Mouse (Mus musculus) intestine, embryonic 15.5 days (tissue): ENCODE results near the gene Gm45717. TPM values are rescaled to one million over a fixed set of nuclear protein-coding genes. Genes with fewer than 3 reads are reported as not detected.

Experiments
- ATAC-seq: fragments of 200-750 bp; cut with Nextera tagmentation; 2 replicates; pipeline ENCODE4 v1.8.0; 2017; ENCODE audit warnings: moderate TSS enrichment, moderate library complexity
- H3K27ac ChIP-seq: fragments of 300-500 bp; sonication (generic); 2 replicates; pipeline ENCODE4 v1.5.1; 2015; ENCODE audit warnings: mild to moderate bottlenecking, inconsistent platforms
- H3K27me3 ChIP-seq: fragments of 300-500 bp; sonication (generic); replicated peaks from 2 replicates; pipeline ENCODE4 v1.6.1; 2015; ENCODE audit warnings: inconsistent platforms
- H3K36me3 ChIP-seq: fragments of 300-500 bp; sonication (generic); 2 replicates; pipeline ENCODE4 v1.6.1; 2015; ENCODE audit warnings: inconsistent platforms
- H3K4me1 ChIP-seq: fragments of 300-500 bp; sonication (generic); replicated peaks from 2 replicates; pipeline ENCODE4 v1.6.1; 2015; ENCODE audit warnings: inconsistent platforms
- H3K4me2 ChIP-seq: fragments of 300-500 bp; sonication (generic); replicated peaks from 2 replicates; pipeline ENCODE4 v1.6.1; 2015; ENCODE audit warnings: mild to moderate bottlenecking, inconsistent platforms
- H3K4me3 ChIP-seq: fragments of 300-500 bp; sonication (generic); replicated peaks from 2 replicates; pipeline ENCODE4 v1.5.1; 2015; ENCODE audit warnings: inconsistent platforms
- H3K9ac ChIP-seq: fragments of 300-500 bp; sonication (generic); 2 replicates; pipeline ENCODE4 v1.6.1; 2015; ENCODE audit warnings: inconsistent platforms
- H3K9me3 ChIP-seq: fragments of 300-500 bp; sonication (generic); 2 replicates; pipeline ENCODE4 v1.6.1; 2016; ENCODE audit warnings: inconsistent platforms
- WGBS: fragments of 180-500 bp; shearing (Covaris S2); methylation state at CpG from one replicate; pipeline ENCODE4 v1.1.7; 2015; 5-methylcytosine and 5-hydroxymethylcytosine counted together
- polyA plus RNA-seq: library from polyadenylated mRNA; unstranded; fragments of >200 nt; fragmentation: Nextera tagmentation; extraction: Ambion mirVana; gene quantifications from 2 replicates; pipeline ENCODE4 v1.2.1, GENCODE M21; 2015

Gene Gm45717
- polyA plus RNA-seq, 1 experiment from 2014 or later, result 0.69 TPM

GRCm38 (mm10) chr7:140938896-140939295 is 16.8 kb downstream of the Gm45717 start:
- WGBS, result 43% methylated on average over 2 of the region's 2 CpGs
- Histone ChIP-seq H3K27me3 (no peaks in the 10 kb centered on the region), H3K4me3 (no peak overlapping the region), H3K27ac (peak overlapping the region; percentile 42; the same call in 1 of the 2 replicates), H3K4me2 (no peak overlapping the region), H3K9ac (no peak overlapping the region), H3K36me3 (no peaks in the 10 kb centered on the region), H3K9me3 (no peaks in the 10 kb centered on the region), H3K4me1 (peaks cover 33% of the 10 kb centered on the region)
- ATAC-seq, result no peak

- no peak overlapping the region for H3K9ac ChIP-seq
Observed at GRCm38 (mm10) chr7:140938436-140938835, 17.3 kb downstream of the Gm45717 start.

GRCm38 (mm10) chr7:140927181-140927580 is 28.6 kb downstream of the Gm45717 start:
- no peak overlapping the region for H3K27ac ChIP-seq
- no peaks in the 10 kb centered on the region; the same call in 1 of the 2 replicates for H3K9me3 ChIP-seq
- H3K36me3 ChIP-seq, result peaks cover 13% of the 10 kb centered on the region
- no peak for ATAC-seq
- 86% methylated on average over 6 of the region's 6 CpGs for WGBS
- H3K27me3 ChIP-seq, result peaks cover 23% of the 10 kb centered on the region
- H3K4me3 ChIP-seq, result no peak overlapping the region
- no peak overlapping the region for H3K9ac ChIP-seq
- H3K4me1 ChIP-seq, result peaks cover 11% of the 10 kb centered on the region
- H3K4me2 ChIP-seq, result no peak overlapping the region

More at GRCm38 (mm10) chr7:140938436-140938835, 17.3 kb downstream of the Gm45717 start:
- Histone ChIP-seq H3K36me3 (no peaks in the 10 kb centered on the region), H3K4me3 (no peak overlapping the region), H3K9me3 (no peaks in the 10 kb centered on the region), H3K4me1 (peaks cover 30% of the 10 kb centered on the region), H3K27me3 (no peaks in the 10 kb centered on the region), H3K4me2 (no peak overlapping the region), H3K27ac (no peak overlapping the region)
- WGBS, result 46% methylated on average over 3 of the region's 3 CpGs
- no peak for ATAC-seq

DNA sequence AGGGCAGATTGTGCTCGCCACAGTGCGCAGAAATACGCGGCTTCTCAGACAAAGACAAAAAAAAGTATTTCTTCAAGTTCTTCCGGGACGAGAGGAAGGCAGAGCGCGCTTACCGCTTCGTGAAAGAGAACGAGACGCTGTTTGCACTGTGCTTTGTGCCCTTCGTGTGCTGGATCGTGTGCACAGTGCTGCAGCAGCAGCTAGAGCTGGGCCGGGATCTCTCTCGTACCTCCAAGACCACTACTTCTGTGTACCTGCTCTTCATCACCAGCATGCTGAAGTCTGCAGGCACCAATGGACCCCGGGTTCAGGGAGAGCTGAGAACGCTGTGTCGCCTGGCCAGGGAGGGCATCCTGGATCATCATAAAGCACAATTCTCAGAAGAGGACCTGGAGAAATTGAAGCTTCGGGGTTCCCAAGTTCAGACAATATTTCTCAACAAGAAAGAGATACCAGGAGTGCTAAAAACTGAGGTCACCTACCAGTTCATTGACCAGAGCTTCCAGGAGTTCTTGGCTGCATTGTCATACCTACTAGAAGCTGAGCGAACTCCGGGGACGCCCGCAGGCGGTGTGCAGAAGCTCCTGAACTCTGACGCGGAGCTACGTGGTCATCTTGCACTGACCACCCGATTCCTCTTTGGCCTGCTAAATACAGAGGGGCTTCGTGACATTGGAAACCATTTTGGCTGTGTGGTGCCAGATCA is 32.5 kb downstream of the Gm45717 start:
- peak overlapping the region; percentile 39 for H3K4me3 ChIP-seq
- H3K36me3 ChIP-seq, result peaks cover 5% of the 10 kb centered on the region; the same call in 1 of the 2 replicates
- peaks cover 14% of the 10 kb centered on the region for H3K4me1 ChIP-seq
- peaks cover 40% of the 10 kb centered on the region for H3K27me3 ChIP-seq
- peak overlapping the region; percentile 86 for H3K4me2 ChIP-seq
- ATAC-seq, result no peak
- H3K9me3 ChIP-seq, result no peaks in the 10 kb centered on the region
- peak overlapping the region; percentile 35 for H3K9ac ChIP-seq
- H3K27ac ChIP-seq, result peak overlapping the region; percentile 4
- 22% methylated on average over 30 of the region's 30 CpGs for WGBS

DNA sequence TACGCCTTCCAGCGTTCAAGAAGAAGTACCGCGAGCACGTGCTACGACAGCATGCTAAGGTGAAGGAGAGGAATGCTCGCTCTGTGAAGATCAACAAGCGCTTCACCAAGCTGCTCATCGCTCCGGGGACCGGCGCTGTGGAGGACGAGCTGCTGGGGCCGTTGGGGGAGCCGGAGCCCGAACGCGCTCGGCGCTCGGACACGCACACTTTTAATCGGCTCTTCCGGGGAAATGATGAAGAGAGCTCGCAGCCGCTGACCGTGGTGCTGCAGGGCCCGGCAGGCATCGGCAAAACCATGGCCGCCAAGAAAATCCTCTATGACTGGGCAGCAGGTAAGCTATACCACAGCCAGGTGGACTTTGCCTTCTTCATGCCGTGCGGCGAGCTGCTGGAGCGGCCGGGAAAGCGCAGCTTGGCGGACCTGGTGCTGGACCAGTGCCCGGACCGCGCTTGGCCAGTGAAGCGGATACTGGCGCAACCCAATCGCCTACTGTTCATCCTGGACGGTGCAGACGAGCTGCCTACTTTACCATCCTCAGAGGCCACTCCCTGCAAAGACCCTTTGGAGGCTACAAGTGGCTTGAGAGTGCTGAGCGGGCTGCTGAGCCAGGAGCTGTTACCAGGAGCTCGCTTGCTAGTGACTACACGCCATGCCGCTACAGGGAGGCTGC is 33.2 kb downstream of the Gm45717 start:
- Histone ChIP-seq H3K4me3 (peak overlapping the region; percentile 39), H3K36me3 (peaks cover under 1% of the 10 kb centered on the region; the same call in 1 of the 2 replicates), H3K9me3 (no peaks in the 10 kb centered on the region), H3K27ac (peak overlapping the region; percentile 4), H3K9ac (peak overlapping the region; percentile 35), H3K4me1 (peaks cover 14% of the 10 kb centered on the region), H3K4me2 (peak overlapping the region; percentile 86), H3K27me3 (peaks cover 40% of the 10 kb centered on the region)
- peak; percentile 39 for ATAC-seq
- WGBS, result under 1% methylated on average over 49 of the region's 49 CpGs

GRCm38 (mm10) chr7:140921225-140921975 is 34.3 kb downstream of the Gm45717 start:
- Histone ChIP-seq H3K27me3 (peaks cover 40% of the 10 kb centered on the region), H3K4me2 (peak overlapping the region; percentile 86), H3K27ac (peak overlapping the region; percentile 49; the same call in 1 of the 2 replicates)

GRCm38 (mm10) chr7:140920418-140921029 is 35.2 kb downstream of the Gm45717 start, which contains the start of gene Nlrp6:
Gene Nlrp6 (plus strand): TSS chr7:140920902.
- peak within 1 kb of the TSS; percentile 86 for H3K4me2 ChIP-seq
- H3K36me3 ChIP-seq, result no peaks in the 10 kb centered on the region
- peak within 1 kb of the TSS; percentile 35 for H3K9ac ChIP-seq
- no peaks in the 10 kb centered on the region for H3K9me3 ChIP-seq
- peak within 1 kb of the TSS; percentile 39 for H3K4me3 ChIP-seq
- 59% methylated on average over 8 of the region's 8 CpGs for WGBS
- peaks cover 14% of the 10 kb centered on the region for H3K4me1 ChIP-seq
- peaks cover 40% of the 10 kb centered on the region for H3K27me3 ChIP-seq
- H3K27ac ChIP-seq, result peak within 1 kb of the TSS; percentile 69
- peak; percentile 79 for ATAC-seq

More at GRCm38 (mm10) chr7:140921225-140921975, 34.3 kb downstream of the Gm45717 start:
- no peak for ATAC-seq
- Histone ChIP-seq H3K36me3 (no peaks in the 10 kb centered on the region), H3K9me3 (no peaks in the 10 kb centered on the region), H3K4me1 (peaks cover 14% of the 10 kb centered on the region), H3K9ac (peak overlapping the region; percentile 35), H3K4me3 (peak overlapping the region; percentile 39)
- 34% methylated on average over 22 of the region's 22 CpGs for WGBS

DNA sequence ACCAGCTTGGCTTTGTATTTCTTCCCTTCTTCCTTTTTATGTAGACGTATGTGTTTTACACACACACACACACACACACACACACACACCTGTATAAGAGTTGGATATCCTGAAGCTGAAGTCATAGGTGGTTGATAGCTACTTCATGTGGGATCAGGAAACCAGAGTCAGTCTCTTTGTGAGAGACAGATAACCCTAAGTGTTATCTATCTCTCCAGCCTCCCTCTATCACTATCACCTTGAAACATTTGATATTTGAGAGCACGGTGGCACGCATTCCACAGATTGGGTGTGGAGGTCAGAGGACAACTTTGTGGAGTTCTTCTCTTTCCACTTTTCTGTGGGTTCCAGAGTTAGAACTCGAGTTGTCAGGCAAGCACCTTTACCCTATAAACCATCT is 35.8 kb downstream of the Gm45717 start:
- Histone ChIP-seq H3K4me2 (peak overlapping the region; percentile 12; the same call in 1 of the 2 replicates), H3K36me3 (no peaks in the 10 kb centered on the region), H3K4me3 (no peak overlapping the region), H3K27ac (peak overlapping the region; percentile 69), H3K4me1 (peaks cover 14% of the 10 kb centered on the region), H3K27me3 (peaks cover 40% of the 10 kb centered on the region), H3K9me3 (no peaks in the 10 kb centered on the region), H3K9ac (no peak overlapping the region)
- ATAC-seq, result peak; percentile 50
- 43% methylated on average over 4 of the region's 4 CpGs for WGBS

GRCm38 (mm10) chr7:140914031-140914690 is 41.6 kb downstream of the Gm45717 start:
- Histone ChIP-seq H3K4me2 (no peak overlapping the region), H3K27ac (peak overlapping the region; percentile 77)
- ATAC-seq, result peak; percentile 24

GRCm38 (mm10) chr7:140912846-140913482 is 42.8 kb downstream of the Gm45717 start:
- WGBS, result 46% methylated on average over 5 of the region's 5 CpGs
- peak overlapping the region; percentile 77 for H3K27ac ChIP-seq
- no peaks in the 10 kb centered on the region for H3K36me3 ChIP-seq
- peak overlapping the region; percentile 26; the same call in 1 of the 2 replicates for H3K4me2 ChIP-seq
- H3K4me3 ChIP-seq, result no peak overlapping the region
- 0 out of 2 replicates have a peak, but pooled peaks cover 7% of the 10 kb centered on the region for H3K4me1 ChIP-seq
- peak; percentile 91 for ATAC-seq
- H3K9me3 ChIP-seq, result no peaks in the 10 kb centered on the region
- no peak overlapping the region for H3K9ac ChIP-seq
- no peaks in the 10 kb centered on the region for H3K27me3 ChIP-seq

More at GRCm38 (mm10) chr7:140914031-140914690, 41.6 kb downstream of the Gm45717 start:
- H3K27me3 ChIP-seq, result no peaks in the 10 kb centered on the region
- H3K9ac ChIP-seq, result no peak overlapping the region
- no peak overlapping the region for H3K4me3 ChIP-seq
- no peaks in the 10 kb centered on the region for H3K36me3 ChIP-seq
- no peaks in the 10 kb centered on the region for H3K9me3 ChIP-seq
- WGBS, result 81% methylated on average over 8 of the region's 8 CpGs
- 0 out of 2 replicates have a peak, but pooled peaks cover 2% of the 10 kb centered on the region for H3K4me1 ChIP-seq

GRCm38 (mm10) chr7:140912293-140912692 is 43.4 kb downstream of the Gm45717 start:
- Histone ChIP-seq H3K4me3 (no peak overlapping the region), H3K27me3 (no peaks in the 10 kb centered on the region), H3K4me1 (0 out of 2 replicates have a peak, but pooled peaks cover 7% of the 10 kb centered on the region), H3K27ac (peak overlapping the region; percentile 77), H3K9ac (no peak overlapping the region), H3K4me2 (0 out of 2 replicates have a peak overlapping the region, but pooled peaks have one; percentile 26), H3K36me3 (no peaks in the 10 kb centered on the region), H3K9me3 (no peaks in the 10 kb centered on the region)
- WGBS, result 59% methylated on average over 3 of the region's 3 CpGs
- ATAC-seq, result no peak
